Mouse (Mus musculus): ENCODE measurements around the gene Nxpe2. TPM values are rescaled to one million over a fixed set of nuclear protein-coding genes. Genes with fewer than 3 reads are reported as not detected.
A peak's percentile ranks its signal among the peaks of the same experiment; 100 is the strongest.

Nxpe2 gene
- total RNA-seq (2017), result 2.0 and 20.6 TPM in 2 replicates

- ATAC-seq (replicated peaks in 1 of 2; ENCODE audit: insufficient read depth in 1 of 2, low FRiP score in 2 of 2, low TSS enrichment in 1 of 2, low read depth in 1 of 2, poor library complexity in 2 of 2, severe bottlenecking in 2 of 2), result no peak
These were observed at the start of gene Nxpe2 for GRCm38 (mm10) chr9:48353148-48353698. Nxpe2 (minus strand) TSS chr9:48353454.

- peak in 1 of 2 experiments; percentile 32; a peak in 1 of 4 replicates for ATAC-seq (replicated peaks in 1 of 2; ENCODE audit: insufficient read depth in 1 of 2, low FRiP score in 2 of 2, low TSS enrichment in 1 of 2, low read depth in 1 of 2, poor library complexity in 2 of 2, severe bottlenecking in 2 of 2)
These were observed 36.7 kb upstream of the Nxpe2 start for GRCm38 (mm10) chr9:48389983-48390382.

- ATAC-seq (replicated peaks in 1 of 2; ENCODE audit: insufficient read depth in 1 of 2, low FRiP score in 2 of 2, low TSS enrichment in 1 of 2, low read depth in 1 of 2, poor library complexity in 2 of 2, severe bottlenecking in 2 of 2), result no peak
These were observed 35.2 kb upstream of the Nxpe2 start for GRCm38 (mm10) chr9:48388451-48388850.

GRCm38 (mm10) chr9:48374357-48374756 is 21.1 kb upstream of the Nxpe2 start:
- ATAC-seq (replicated peaks in 1 of 2; ENCODE audit: insufficient read depth in 1 of 2, low FRiP score in 2 of 2, low TSS enrichment in 1 of 2, low read depth in 1 of 2, poor library complexity in 2 of 2, severe bottlenecking in 2 of 2), result no peak; a peak in 1 of 4 replicates

- ATAC-seq (replicated peaks in 1 of 2; ENCODE audit: insufficient read depth in 1 of 2, low FRiP score in 2 of 2, low TSS enrichment in 1 of 2, low read depth in 1 of 2, poor library complexity in 2 of 2, severe bottlenecking in 2 of 2), result peak; percentile 69 to 76
These were observed 20.1 kb upstream of the Nxpe2 start for GRCm38 (mm10) chr9:48373232-48373878.

- ATAC-seq (replicated peaks in 1 of 2; ENCODE audit: insufficient read depth in 1 of 2, low FRiP score in 2 of 2, low TSS enrichment in 1 of 2, low read depth in 1 of 2, poor library complexity in 2 of 2, severe bottlenecking in 2 of 2), result no peak
These were observed 9.5 kb upstream of the Nxpe2 start for GRCm38 (mm10) chr9:48362743-48363142.

GRCm38 (mm10) chr9:48361815-48362631 is 8.8 kb upstream of the Nxpe2 start:
- peak; percentile 25 to 49; a peak in 2 of 4 replicates for ATAC-seq (replicated peaks in 1 of 2; ENCODE audit: insufficient read depth in 1 of 2, low FRiP score in 2 of 2, low TSS enrichment in 1 of 2, low read depth in 1 of 2, poor library complexity in 2 of 2, severe bottlenecking in 2 of 2)

GRCm38 (mm10) chr9:48360826-48361225 is 7.6 kb upstream of the Nxpe2 start:
- no peak for ATAC-seq (replicated peaks in 1 of 2; ENCODE audit: insufficient read depth in 1 of 2, low FRiP score in 2 of 2, low TSS enrichment in 1 of 2, low read depth in 1 of 2, poor library complexity in 2 of 2, severe bottlenecking in 2 of 2)

- peak; percentile 47 to 71 for ATAC-seq (replicated peaks in 1 of 2; ENCODE audit: insufficient read depth in 1 of 2, low FRiP score in 2 of 2, low TSS enrichment in 1 of 2, low read depth in 1 of 2, poor library complexity in 2 of 2, severe bottlenecking in 2 of 2)
These were observed 3.8 kb upstream of the Nxpe2 start for GRCm38 (mm10) chr9:48357097-48357496.

GRCm38 (mm10) chr9:48354793-48355192 is 1.5 kb upstream of the Nxpe2 start:
- ATAC-seq (replicated peaks in 1 of 2; ENCODE audit: insufficient read depth in 1 of 2, low FRiP score in 2 of 2, low TSS enrichment in 1 of 2, low read depth in 1 of 2, poor library complexity in 2 of 2, severe bottlenecking in 2 of 2), result peak; percentile 68 to 72; a peak in 2 of 4 replicates

- no peak for ATAC-seq (replicated peaks in 1 of 2; ENCODE audit: insufficient read depth in 1 of 2, low FRiP score in 2 of 2, low TSS enrichment in 1 of 2, low read depth in 1 of 2, poor library complexity in 2 of 2, severe bottlenecking in 2 of 2)
These were observed 868 bp upstream of the Nxpe2 start for GRCm38 (mm10) chr9:48354122-48354521.

GRCm38 (mm10) chr9:48345866-48346265 is 7.4 kb downstream of the Nxpe2 start:
- no peak for ATAC-seq (replicated peaks in 1 of 2; ENCODE audit: insufficient read depth in 1 of 2, low FRiP score in 2 of 2, low TSS enrichment in 1 of 2, low read depth in 1 of 2, poor library complexity in 2 of 2, severe bottlenecking in 2 of 2)

- no peak for ATAC-seq (replicated peaks in 1 of 2; ENCODE audit: insufficient read depth in 1 of 2, low FRiP score in 2 of 2, low TSS enrichment in 1 of 2, low read depth in 1 of 2, poor library complexity in 2 of 2, severe bottlenecking in 2 of 2)
These were observed 7.8 kb downstream of the Nxpe2 start for GRCm38 (mm10) chr9:48345456-48345855.

- ATAC-seq (replicated peaks in 1 of 2; ENCODE audit: insufficient read depth in 1 of 2, low FRiP score in 2 of 2, low TSS enrichment in 1 of 2, low read depth in 1 of 2, poor library complexity in 2 of 2, severe bottlenecking in 2 of 2), result no peak
These were observed 12.4 kb downstream of the Nxpe2 start for GRCm38 (mm10) chr9:48340708-48341380.

GRCm38 (mm10) chr9:48339563-48339962 is 13.7 kb downstream of the Nxpe2 start:
- no peak for ATAC-seq (replicated peaks in 1 of 2; ENCODE audit: insufficient read depth in 1 of 2, low FRiP score in 2 of 2, low TSS enrichment in 1 of 2, low read depth in 1 of 2, poor library complexity in 2 of 2, severe bottlenecking in 2 of 2)

GRCm38 (mm10) chr9:48338783-48339455 is 14.3 kb downstream of the Nxpe2 start:
- ATAC-seq (replicated peaks in 1 of 2; ENCODE audit: insufficient read depth in 1 of 2, low FRiP score in 2 of 2, low TSS enrichment in 1 of 2, low read depth in 1 of 2, poor library complexity in 2 of 2, severe bottlenecking in 2 of 2), result peak in 1 of 2 experiments; percentile 7; a peak in 1 of 4 replicates

GRCm38 (mm10) chr9:48329597-48329996 is 23.7 kb downstream of the Nxpe2 start:
- ATAC-seq (replicated peaks in 1 of 2; ENCODE audit: insufficient read depth in 1 of 2, low FRiP score in 2 of 2, low TSS enrichment in 1 of 2, low read depth in 1 of 2, poor library complexity in 2 of 2, severe bottlenecking in 2 of 2), result no peak

Measured in hematopoietic stem cell, adult 5-6 weeks (primary cell).